Mouse (Mus musculus): ENCODE data around the gene Fut4. TPM values are rescaled to one million over a fixed set of nuclear protein-coding genes. Genes with fewer than 3 reads are reported as not detected.

Fut4 gene
- polyA plus RNA-seq, 1 experiment from 2014 or later: 6.1 TPM

DNA sequence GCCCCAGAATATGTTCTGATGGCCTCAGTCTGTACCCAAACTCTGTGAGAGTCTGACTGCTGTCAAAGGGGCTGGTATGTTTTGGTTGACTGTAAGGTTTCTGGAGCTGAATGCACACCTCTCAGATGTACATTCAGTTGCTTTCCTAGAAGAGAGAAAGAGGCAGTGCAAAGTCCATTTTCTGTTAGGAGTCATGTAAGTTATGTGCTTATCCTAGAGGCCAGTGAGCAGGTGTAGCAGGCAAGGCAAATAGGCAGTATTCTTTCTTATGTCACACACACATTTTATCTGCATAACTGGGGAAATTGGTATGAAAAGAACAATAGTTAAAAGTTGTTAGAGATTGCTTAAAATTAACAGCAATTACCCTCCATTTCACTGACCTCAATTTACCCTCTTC is 1.8 kb upstream of the Fut4 start:
- DNase-seq (ENCODE audit: low spot score) (no peak), ATAC-seq (no peak)
- TF ChIP-seq CTCF (IDR thresholded peaks at IDR 0.05) (no peak), EP300 (IDR thresholded peaks at IDR 0.05) (no peak)
- no peak overlapping the region for H3K9ac ChIP-seq (replicated peaks; ENCODE audit: low read depth)
- no peak overlapping the region for H3K4me2 ChIP-seq (replicated peaks; ENCODE audit: low read depth, low read length)
- no peak overlapping the region for H3K27ac ChIP-seq (ENCODE audit: low read length)
- H3K4me1 ChIP-seq (ENCODE audit: insufficient read depth, low read depth, low read length): peaks cover 8% of the 10 kb centered on the region; the same call in 1 of the 2 replicates
- no peaks in the 10 kb centered on the region for H3K9me3 ChIP-seq (ENCODE audit: low read length)
- H3K27me3 ChIP-seq (replicated peaks; ENCODE audit: insufficient read depth, low read length): no peaks in the 10 kb centered on the region
- H3K4me3 ChIP-seq (ENCODE audit: low read depth, low read length): no peak overlapping the region
- H3K36me3 ChIP-seq (ENCODE audit: insufficient read depth, low read length): no peaks in the 10 kb centered on the region

DNA sequence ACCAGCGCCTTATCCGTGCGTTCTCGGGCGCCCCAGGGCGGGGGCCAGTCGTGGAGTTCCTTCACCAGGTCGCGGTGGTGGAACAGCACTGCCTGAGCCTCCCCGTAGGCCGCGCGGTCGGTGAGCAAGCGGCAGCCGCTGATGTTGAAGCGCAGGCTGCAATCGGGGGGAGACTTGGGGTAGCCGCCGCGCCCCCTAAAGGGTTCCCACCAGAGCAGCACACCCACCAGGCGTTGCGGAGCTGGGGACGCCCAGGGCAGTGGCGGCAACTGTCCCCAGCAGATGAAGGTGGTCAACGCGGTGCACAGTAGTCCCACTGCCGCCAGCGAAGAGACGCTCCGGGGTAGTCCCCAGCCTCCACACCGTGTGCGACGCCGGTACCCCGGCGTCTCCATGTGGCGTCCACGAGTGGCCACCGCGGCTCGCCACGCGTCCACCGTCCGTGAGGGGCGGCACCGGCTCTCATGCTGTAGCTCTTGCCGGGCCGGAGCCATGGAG is 641 bp downstream of the Fut4 start:
- Histone ChIP-seq H3K27ac (ENCODE audit: low read length) (peak overlapping the region; percentile 85), H3K4me1 (ENCODE audit: insufficient read depth, low read depth, low read length) (peaks cover 8% of the 10 kb centered on the region; the same call in 1 of the 2 replicates), H3K9me3 (ENCODE audit: low read length) (no peaks in the 10 kb centered on the region), H3K4me3 (ENCODE audit: low read depth, low read length) (peak overlapping the region; percentile 43), H3K36me3 (ENCODE audit: insufficient read depth, low read length) (no peaks in the 10 kb centered on the region), H3K9ac (replicated peaks; ENCODE audit: low read depth) (peak overlapping the region; percentile 39), H3K27me3 (replicated peaks; ENCODE audit: insufficient read depth, low read length) (no peaks in the 10 kb centered on the region), H3K4me2 (replicated peaks; ENCODE audit: low read depth, low read length) (peak overlapping the region; percentile 93)
- ATAC-seq: peak; percentile 44
- no peak for DNase-seq (ENCODE audit: low spot score)
- 2% methylated on average over 44 of the region's 50 CpGs for WGBS
- TF ChIP-seq CTCF (IDR thresholded peaks at IDR 0.05): no peak
- no peak for TF ChIP-seq EP300 (IDR thresholded peaks at IDR 0.05)

DNA sequence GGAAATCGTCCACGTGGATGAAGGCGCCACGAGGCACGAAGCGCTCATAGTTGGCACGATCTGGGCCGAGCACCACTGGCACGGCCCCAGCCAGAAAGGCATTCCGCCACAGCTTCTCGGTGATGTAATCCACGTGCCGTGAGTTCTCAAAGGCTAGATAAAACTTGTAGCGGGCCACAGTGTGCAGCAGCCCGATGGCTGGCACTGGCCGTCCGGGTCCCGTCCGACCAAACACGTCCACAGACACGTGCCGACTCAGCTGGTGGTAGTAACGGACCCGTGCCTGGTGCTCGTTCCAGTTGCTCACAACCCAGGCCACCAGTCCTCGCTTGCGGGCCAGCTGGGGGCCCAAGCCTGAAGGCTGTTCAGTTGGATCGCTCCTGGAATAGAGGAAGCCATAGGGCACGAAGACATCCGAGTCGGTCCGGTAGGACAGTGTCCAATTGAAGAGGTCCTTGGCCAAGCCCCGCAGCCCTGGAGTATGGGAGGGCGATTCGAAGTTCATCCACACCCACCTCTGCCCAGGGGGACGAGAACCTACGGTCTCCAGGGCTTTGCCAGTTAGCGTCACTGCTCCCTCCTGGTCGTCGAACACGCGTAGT is 1.2 kb downstream of the Fut4 start:
- peak overlapping the region; percentile 39 for H3K9ac ChIP-seq (replicated peaks; ENCODE audit: low read depth)
- DNase-seq (ENCODE audit: low spot score): no peak
- WGBS: 58% methylated on average over 42 of the region's 42 CpGs
- H3K9me3 ChIP-seq (ENCODE audit: low read length): no peaks in the 10 kb centered on the region
- no peaks in the 10 kb centered on the region for H3K27me3 ChIP-seq (replicated peaks; ENCODE audit: insufficient read depth, low read length)
- TF ChIP-seq CTCF (IDR thresholded peaks at IDR 0.05) (no peak), EP300 (IDR thresholded peaks at IDR 0.05) (no peak)
- peaks cover 8% of the 10 kb centered on the region; the same call in 1 of the 2 replicates for H3K4me1 ChIP-seq (ENCODE audit: insufficient read depth, low read depth, low read length)
- H3K36me3 ChIP-seq (ENCODE audit: insufficient read depth, low read length): no peaks in the 10 kb centered on the region
- H3K27ac ChIP-seq (ENCODE audit: low read length): 0 out of 2 replicates have a peak overlapping the region, but pooled peaks have one; percentile 85
- peak overlapping the region; percentile 43 for H3K4me3 ChIP-seq (ENCODE audit: low read depth, low read length)
- H3K4me2 ChIP-seq (replicated peaks; ENCODE audit: low read depth, low read length): peak overlapping the region; percentile 93
- ATAC-seq: 0 out of 2 replicates have a peak, but pooled peaks have one; percentile 7

DNA sequence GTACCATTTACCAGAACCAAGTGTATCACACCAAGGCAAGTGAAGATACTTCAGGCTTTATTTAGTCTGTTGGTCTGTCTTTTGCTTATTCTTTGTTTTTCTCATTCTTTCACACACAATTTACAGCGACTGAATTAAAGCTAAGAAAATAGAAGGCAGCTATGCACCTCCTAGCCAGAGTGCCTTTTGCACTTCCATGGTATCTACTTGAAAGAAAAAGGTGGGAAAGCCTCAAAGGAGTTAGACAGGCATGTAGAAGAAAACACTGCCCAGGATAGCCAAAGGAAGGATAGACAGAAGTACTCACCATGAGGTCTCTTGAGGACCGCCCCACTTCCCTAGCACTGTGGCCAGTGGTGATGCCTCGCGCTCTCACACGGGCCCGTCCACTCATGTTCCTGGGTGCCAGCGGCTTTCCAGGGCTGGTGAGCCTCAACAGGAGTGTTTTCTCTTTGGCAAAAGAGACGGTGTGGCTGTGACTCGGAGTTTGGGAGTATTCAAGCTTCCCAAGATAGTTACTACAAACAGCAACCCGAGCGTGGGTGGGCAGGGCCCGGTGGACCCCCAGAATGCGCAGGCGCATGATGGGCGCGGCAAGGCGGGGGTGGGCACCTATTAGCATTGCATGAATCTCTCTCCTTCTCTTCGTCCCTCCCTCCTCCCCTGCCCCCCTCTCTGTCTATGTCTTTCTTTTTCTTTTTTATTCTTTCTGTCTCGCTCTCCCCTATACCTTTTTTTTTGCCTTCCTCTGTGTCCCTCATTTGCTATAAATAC is 11.9 kb downstream of the Fut4 start, which contains the start of gene Piwil4:
Gene Piwil4 (minus strand): TSS at position 583 of the 774 bp plus-strand sequence.
- H3K9me3 ChIP-seq (ENCODE audit: low read length): no peaks in the 10 kb centered on the region
- 84% methylated on average over 19 of the region's 19 CpGs for WGBS
- no peak within 1 kb of the TSS for H3K4me2 ChIP-seq (replicated peaks; ENCODE audit: low read depth, low read length)
- H3K36me3 ChIP-seq (ENCODE audit: insufficient read depth, low read length): no peaks in the 10 kb centered on the region
- H3K4me1 ChIP-seq (ENCODE audit: insufficient read depth, low read depth, low read length): no peaks in the 10 kb centered on the region
- H3K4me3 ChIP-seq (ENCODE audit: low read depth, low read length): no peak within 1 kb of the TSS
- no peak within 1 kb of the TSS for H3K9ac ChIP-seq (replicated peaks; ENCODE audit: low read depth)
- TF ChIP-seq CTCF (IDR thresholded peaks at IDR 0.05) (no peak), EP300 (IDR thresholded peaks at IDR 0.05) (no peak)
- no peak for ATAC-seq
- H3K27ac ChIP-seq (ENCODE audit: low read length): no peak within 1 kb of the TSS
- no peaks in the 10 kb centered on the region for H3K27me3 ChIP-seq (replicated peaks; ENCODE audit: insufficient read depth, low read length)
- no peak for DNase-seq (ENCODE audit: low spot score)

DNA sequence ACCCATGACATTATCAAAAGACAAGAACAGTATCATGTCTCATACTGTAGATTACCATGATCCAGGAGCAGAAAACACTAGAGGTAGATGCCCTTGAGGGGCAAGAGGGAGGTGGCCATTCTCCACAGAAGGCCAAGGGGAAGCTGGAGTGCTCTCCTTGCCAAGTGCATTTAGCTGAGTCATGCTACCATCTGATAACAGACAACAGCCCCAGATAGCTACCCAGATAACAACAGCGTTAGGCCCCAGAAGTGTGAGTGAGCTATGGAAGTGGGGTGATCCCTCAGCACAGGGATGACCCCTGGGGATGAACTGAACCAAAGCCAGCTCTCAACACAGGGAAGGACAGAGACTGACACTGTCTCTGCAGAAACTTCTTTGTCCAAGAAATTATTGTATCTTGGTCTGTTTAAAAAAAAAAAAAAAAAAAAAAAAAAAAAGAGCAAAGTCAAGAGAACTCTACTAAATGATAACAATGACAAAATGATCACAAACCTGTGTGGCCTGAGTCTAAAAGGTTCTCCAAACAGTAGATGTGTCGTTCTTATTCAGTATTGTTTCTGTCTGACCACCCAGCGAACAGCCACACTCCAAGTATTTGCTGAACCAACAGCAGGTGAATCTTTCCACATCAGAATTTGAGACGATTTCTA is 12.6 kb downstream of the Fut4 start:
- Histone ChIP-seq H3K4me3 (ENCODE audit: low read depth, low read length) (no peak overlapping the region), H3K4me2 (replicated peaks; ENCODE audit: low read depth, low read length) (no peak overlapping the region)

More for the DNA sequence above, 12.6 kb downstream of the Fut4 start:
- WGBS: 49% methylated on average over 4 of the region's 4 CpGs
- Histone ChIP-seq H3K9me3 (ENCODE audit: low read length) (no peaks in the 10 kb centered on the region), H3K9ac (replicated peaks; ENCODE audit: low read depth) (no peak overlapping the region), H3K27me3 (replicated peaks; ENCODE audit: insufficient read depth, low read length) (no peaks in the 10 kb centered on the region), H3K4me1 (ENCODE audit: insufficient read depth, low read depth, low read length) (no peaks in the 10 kb centered on the region), H3K36me3 (ENCODE audit: insufficient read depth, low read length) (no peaks in the 10 kb centered on the region), H3K27ac (ENCODE audit: low read length) (no peak overlapping the region)
- ATAC-seq (peak; percentile 42), DNase-seq (ENCODE audit: low spot score) (peak; percentile 36)
- TF ChIP-seq CTCF (IDR thresholded peaks at IDR 0.05) (no peak), EP300 (IDR thresholded peaks at IDR 0.05) (no peak)
